Mouse (Mus musculus) c-Kit-negative CD71-positive TER-119-positive erythroid progenitor cells, embryonic 14.5 days (primary cell): Measurements from ENCODE around the gene Myf5.

Experiments
- DNase-seq: peaks from one replicate; pipeline ENCODE4 v3.0.0-alpha.2; 2013; ENCODE audit warnings: low read depth, low spot score

The Myf5 gene

GRCm38 (mm10) chr10:107436967-107437366 lies 49.0 kb downstream of the Myf5 start:
- DNase-seq: no peak
